Mouse (Mus musculus): Measurements from ENCODE around the gene Akap1.

The Akap1 gene

DNA sequence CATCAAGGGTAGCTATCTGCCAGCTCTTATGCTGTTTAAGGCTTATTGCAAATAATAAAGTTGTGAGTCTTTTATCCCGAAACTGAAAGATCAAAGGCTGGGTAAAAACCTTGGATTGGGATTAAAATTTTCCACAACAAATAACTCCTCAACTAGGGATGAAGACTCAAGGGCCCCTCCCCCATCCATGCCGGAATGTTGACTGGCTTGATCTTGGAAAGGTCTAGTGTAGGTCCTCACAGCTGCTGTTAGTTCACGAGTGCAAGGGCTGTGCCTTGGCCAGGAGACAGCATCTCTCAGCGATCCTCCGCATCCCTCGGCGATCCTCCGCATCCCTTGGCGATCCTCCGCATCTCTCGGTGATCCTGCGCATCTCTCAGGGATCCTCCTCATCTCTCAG lies 13.6 kb upstream of the Akap1 start:
- DNase-seq (ENCODE audit: low spot score): no peak

DNA sequence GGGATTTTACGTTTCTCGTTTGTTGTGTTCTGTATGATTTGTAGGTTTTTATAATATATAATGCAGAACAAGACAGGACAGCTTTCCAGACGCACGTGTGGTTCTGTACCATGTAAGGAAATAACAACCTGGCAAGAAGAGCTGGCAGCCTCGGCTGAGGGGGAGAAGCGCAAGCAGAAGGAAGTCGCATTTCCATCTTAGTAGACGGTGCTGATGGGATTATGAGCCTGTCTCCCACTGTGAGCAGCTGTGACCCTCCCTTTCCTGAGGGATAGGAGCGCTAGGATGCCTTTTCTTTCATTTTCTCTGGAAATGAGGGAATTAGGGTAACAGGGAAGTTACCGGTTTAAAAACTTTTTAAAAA lies 9.3 kb upstream of the Akap1 start:
- no peak for DNase-seq (ENCODE audit: low spot score)

DNA sequence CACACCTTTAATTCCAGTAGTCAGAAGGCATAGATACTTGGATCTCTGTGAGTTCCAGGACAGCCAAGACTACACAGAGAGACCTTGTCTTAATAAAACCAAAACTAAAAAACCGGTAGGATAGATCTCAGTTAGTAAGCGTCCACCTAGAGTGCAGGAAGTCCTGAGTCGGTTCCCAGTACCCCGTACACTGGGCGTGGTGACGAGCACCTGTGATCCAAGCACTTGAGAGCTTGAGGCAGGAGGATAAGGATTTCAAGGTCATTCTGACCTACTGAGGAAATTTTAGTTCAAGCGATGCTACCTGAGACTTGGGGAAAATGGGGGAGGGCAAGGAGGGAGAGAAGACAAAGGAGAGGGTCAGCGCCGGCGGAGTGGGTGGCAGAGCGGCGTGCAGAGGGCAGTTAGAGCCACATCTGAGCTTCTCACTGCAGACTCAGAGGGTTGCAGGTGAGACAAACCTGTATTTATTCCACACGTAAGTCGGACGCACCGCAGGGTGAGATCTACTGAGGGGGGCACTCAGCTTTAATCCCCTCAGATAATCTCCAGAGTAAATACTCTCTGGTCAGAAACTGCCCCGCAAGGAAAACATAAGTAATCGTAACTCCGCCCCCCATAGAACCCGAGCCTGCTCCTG lies 8.8 kb upstream of the Akap1 start:
- no peak for DNase-seq (ENCODE audit: low spot score)

DNA sequence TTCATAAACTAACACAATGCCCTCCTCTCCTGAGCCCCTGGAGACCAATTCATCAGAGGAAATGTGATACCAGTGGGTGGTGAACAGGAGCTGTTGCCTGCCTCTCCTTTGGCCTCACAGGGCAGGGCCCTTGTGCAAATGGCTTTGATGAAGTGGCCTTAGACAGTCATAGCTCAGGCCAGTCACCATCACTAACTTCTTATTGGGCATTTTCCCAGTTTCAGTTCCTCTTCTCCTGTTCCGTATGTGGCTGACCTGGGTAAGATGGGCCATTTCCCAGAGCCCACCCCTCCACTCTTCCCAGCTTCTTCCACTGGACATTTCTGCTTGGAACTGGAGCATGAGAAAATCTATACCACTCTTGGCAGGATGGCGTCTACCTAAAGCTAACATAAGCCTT lies 5.1 kb upstream of the Akap1 start:
- no peak for DNase-seq (ENCODE audit: low spot score)

DNA sequence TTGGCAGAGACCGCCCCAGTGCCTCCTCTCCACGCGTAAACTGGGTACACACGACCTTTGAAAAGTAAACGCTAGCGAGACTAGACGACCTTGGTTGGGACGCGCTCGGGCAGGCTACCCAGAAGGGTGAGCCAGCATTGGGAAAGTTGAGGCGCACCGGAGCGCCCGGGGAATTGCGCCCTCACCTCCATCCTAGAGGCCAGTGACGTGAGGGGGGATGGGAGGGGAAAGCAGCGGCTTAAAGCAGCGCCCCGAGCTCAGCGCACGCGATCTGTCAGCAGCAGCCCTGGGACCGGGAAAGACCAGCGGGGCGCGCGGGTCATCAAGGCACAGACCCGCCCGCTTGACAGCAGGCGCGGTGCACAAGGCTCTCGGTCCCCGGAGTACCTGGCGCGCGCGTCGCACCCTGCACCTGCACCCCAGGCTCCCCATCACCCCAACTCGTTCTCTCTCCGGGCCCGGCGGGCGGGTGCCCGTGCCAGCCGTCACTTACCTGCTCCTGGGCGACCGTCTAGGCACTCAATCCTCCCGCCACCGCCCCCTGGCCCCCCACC lies 405 bp downstream of the Akap1 start:
- DNase-seq (ENCODE audit: low spot score): no peak

DNA sequence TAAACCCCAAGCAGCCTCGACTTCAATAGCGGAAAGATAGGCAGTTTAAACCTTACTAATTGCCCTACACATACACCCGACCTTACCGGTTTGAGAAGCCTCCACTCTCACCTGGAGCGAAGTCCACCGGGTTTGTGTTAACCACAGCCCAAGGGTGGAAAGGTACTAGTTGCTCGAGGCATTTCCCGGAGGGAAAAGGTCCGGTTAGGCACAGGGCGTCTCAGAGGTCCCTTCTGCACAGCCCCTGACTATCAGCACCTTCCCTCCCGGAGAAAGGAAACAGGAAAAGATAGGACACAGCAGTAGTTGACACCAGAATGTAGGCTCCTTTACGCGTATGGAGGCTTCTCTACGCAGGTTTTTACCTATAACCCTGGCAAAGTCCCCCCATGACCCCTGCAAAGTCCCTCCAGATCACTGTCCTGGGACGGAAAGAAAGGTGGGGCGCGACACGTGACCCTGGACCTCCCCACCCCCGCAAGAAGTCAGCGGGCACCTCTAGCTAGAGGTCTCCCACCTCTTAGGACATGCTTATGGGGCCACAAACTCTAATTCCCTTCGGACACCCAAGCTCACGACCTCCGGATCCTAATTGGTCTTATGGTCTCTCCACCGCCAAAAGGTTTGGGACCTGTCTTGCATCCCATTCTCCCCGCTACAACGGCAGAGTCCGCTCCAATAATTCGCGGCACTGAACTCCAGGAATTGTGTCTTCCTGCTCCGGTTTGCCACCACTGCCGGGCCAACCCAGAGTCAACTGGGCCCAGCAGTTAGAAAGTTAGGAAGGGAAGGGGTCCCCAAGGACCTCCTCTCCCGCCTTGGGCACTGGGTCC lies 1.1 kb downstream of the Akap1 start:
- DNase-seq (ENCODE audit: low spot score): no peak

DNA sequence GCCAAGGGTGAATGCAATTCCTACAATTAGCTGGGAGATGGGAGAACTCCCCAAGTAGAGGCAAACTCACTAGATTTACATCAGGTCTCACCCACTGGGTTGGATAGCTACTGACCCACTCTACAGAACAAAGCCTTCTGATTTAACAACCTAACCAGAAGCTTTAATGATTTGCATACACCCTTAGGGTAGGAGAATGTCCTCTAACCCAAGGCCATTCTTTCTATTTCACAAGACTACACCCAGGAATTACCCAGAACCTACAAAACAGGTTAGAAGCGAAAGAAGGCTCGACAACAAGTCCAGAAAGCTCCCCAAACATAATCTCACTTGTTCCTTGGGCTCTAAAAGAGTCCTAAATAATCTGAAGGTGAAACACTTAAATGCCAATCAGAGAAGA lies 2.0 kb downstream of the Akap1 start:
- no peak for DNase-seq (ENCODE audit: low spot score)

DNA sequence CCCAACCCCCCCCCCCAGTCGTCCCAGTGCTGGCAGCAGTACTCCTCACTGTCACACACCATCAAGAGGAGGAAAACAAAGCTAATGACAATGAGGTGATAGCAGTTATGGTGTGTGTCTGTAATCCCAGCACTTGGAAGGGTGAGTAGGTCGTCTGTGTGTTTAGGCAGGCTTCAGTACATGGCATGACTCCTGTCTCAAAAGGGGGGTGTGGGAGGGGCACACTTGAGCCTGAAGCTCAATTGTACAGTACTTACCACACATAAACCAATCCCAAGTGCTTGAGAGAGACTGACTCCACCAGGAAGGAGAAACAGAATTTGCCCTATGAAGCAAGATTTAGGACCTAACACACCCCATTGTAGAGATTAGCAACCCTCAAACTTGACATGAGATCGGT lies 3.3 kb downstream of the Akap1 start:
- DNase-seq (ENCODE audit: low spot score): no peak

DNA sequence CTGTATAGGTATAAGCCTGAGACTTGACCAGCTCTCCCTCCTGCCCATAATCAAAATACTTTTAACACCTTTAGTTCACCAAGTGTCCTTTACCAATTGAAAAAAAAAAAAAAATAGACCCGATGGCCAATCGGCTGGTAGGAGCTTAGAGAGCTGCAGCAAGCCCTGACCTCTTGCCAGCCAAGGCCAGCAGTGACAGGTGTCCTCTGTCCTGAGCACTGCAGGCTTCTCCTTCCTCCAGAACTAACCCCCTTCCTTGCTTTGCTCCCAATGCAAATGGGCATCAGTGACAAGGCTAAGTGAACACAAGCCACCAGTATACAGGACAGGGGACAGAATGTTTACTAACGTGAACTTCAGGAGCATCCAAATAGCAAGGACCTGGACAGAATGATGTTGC lies 3.7 kb downstream of the Akap1 start:
- DNase-seq (ENCODE audit: low spot score): no peak

DNA sequence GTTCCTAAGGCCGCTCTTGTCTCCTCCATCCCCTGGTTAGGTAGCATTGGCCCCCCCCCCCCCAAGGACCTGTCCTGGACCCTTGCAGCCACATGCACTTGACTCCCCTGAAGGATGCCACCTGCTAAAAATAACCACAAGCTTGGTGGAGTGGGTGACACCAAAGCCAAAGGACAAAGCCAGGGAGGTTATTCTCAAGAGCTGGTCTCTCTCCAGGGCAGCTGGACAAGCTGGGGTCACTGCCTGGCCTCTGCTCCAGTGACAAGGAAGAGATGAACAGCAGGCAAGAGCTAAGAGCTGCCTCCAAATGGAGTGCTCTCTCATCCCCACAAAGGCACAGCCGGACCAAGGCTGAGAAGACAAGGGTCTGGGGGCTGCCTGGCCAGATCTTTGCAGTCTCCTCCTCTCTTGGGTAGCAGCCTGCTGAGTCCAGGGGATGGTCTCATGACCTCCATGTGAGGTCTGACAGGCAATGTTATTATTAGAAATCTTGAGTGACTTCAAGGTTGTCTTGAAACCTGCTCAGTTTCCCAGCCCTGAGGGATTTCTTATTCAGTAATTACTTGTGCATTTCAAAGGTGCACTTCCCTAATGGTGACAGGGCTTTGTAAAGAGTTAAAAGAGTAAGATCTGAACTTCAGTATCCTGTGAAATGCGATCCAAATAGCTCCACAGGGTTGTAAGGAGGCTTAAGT lies 6.9 kb downstream of the Akap1 start:
- DNase-seq (ENCODE audit: low spot score): no peak

DNA sequence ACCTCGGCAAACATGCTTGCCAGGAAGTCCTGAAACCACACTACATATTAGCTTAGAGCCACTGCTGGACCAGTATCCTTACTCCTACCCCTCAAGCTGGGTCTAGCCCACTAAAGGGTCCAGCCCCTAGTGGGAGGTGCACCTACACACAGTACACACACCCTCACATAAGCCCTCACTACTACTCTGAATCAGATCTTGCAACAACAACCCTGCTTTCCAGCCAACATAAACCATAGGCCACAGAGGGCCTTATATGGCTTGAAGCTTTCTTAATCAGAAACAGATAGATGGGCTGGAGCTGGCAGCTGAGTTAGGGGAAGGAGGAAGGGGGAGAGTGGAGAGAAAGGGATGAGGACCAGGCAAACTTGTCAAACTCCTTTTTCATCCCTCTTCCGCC lies 8.0 kb downstream of the Akap1 start:
- DNase-seq (ENCODE audit: low spot score): no peak

DNA sequence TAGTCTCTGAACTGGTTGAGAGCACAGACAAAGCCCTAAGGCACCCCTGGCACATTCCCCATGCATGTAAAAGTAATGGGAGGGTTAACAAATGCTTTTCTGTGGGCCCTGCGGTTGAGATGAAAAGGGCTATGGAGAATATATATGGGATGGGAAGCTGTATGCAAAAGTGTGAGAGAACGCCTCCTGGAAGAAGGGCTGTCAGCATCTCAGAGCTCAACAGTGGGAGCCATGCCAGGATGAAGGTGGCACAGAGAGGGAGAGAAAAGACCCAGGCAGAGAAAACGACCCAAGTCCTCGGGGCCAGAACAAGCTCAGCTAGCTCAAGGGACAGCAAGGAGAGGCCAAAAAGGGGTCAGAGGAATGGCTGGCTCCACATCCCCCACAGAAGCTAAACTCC lies 8.6 kb downstream of the Akap1 start:
- no peak for DNase-seq (ENCODE audit: low spot score)

DNA sequence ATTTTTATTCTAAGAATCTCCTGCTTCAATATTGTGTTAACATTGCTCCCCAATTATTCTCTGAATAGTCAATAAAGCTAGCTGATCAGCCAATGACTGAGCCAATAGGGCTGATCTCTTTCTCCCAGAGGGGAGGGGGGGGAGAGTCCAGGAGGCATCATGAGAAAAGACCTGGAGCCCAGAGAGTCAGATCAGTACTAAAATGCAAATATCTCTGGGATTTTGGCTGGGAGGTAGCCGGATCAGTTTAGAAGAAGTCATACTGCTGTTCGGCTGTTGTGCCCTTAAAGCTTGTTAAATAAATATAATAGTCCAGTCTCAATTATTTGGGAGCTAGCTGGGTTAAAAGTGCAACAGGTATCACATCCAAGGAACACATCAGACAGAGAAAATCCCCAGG lies 10.8 kb downstream of the Akap1 start:
- DNase-seq (ENCODE audit: low spot score): no peak

DNA sequence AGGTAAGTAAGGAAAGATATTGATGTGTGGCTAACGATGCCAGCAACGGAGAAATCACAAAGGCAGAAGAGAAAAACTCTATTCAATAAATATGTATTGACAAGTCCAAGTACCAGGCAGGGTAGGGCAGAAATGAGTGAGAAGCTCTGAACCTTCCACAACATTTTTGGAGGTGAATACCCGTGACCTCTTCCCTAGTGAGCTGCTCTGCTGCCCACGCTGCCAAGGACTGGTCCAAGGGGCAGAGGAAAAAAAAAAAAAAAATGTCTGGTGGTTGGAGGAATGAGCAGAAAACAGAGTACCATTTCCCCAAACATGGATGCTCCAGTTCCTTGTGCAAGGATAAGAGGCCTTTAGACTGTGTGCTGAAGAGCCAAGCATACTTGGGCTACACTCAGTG lies 11.6 kb downstream of the Akap1 start:
- no peak for DNase-seq (ENCODE audit: low spot score)

DNA sequence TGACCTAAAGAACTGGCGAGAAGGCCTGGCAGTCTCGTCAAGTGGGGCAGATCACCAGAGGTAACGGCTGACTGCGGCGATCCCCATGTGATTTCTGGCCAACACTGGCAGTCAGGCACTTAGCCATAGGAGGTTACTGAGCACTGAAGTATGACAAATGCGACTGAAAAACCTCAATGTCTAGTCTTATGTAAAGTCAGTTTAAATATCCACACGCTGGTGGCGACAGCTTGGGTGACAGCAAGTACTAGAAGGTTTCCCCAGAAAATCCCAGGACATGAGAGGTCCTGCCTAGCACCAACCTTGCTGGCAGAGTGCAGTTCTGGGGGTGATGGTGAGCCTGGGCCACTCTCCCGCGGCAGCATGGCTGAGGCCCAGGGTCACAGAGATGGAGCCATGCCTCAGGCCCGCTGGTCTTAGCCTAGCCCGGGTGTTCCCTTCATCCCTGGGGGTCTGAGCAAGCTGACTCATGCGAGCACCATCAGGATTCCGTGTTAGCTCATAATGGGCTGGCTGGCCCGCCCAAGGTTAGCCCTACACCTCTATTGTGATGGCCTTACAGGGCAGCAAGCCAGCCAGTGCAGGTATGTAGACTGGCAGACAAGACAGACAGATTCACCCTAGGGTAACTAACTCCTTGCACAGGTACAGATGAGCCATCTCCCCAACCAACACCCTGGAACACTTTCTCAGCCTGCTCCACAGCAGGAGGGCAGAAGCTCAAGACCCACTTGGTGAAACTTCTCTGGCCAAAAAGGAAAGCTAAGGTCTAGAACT lies 13.1 kb downstream of the Akap1 start:
- DNase-seq (ENCODE audit: low spot score): no peak

DNA sequence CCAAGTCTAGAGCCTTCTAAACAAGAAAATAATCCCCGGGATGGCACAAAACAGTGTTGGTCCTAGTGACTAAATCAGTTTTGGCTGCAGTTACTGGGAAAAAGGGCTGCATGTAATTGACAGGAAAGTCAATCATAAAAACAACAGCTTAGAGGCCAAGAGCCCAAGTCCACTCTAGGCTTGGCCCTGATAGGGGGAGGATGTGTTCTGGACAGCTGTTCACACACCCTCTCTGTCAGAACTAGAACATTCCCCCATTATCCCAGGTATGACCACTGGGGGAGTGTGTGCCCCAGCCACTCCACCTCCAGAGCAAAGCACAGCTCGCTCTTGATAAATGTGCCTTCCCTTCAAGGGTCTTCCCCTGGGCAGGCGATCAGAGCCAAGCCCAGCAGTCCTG lies 14.7 kb downstream of the Akap1 start:
- no peak for DNase-seq (ENCODE audit: low spot score)

DNA sequence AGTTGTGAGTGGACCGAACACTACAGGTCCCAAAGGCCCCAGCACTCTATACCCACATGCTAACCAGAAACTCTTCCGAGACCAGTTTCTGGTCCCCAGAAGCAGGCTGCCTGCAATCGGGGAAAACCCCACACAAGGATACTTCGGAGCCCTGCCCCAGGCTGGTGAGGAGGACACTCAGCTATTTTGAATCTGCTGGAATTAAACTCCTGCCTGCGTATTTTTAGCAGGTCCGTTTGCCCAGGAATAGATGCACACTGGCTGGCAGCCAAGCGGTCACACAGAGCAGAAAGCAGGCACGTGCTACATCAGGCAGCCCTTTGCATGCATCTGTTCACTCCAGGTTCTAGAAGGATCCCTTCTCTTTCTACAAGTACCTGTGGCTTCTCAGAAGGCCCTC lies 15.1 kb downstream of the Akap1 start:
- no peak for DNase-seq (ENCODE audit: low spot score)

DNA sequence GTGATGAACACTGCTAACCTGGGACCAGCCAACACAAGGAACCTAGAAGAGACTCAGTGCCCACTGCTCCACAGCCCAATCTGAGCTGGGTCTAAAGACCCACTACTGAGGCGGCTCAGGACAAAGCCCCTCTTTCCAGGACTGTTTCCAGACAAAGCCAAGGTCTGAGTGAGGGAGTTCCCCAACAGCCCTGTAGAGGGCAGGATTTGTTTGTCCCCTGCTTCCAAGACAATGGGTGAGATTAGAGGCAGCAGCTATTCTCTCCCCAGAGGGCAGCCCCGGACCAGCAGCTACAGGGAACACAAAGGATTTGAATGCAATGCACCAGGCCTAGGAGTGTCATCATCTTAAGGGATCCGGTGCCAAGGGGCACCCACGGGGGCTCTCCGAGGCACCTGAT lies 15.8 kb downstream of the Akap1 start:
- DNase-seq (ENCODE audit: low spot score): no peak

DNA sequence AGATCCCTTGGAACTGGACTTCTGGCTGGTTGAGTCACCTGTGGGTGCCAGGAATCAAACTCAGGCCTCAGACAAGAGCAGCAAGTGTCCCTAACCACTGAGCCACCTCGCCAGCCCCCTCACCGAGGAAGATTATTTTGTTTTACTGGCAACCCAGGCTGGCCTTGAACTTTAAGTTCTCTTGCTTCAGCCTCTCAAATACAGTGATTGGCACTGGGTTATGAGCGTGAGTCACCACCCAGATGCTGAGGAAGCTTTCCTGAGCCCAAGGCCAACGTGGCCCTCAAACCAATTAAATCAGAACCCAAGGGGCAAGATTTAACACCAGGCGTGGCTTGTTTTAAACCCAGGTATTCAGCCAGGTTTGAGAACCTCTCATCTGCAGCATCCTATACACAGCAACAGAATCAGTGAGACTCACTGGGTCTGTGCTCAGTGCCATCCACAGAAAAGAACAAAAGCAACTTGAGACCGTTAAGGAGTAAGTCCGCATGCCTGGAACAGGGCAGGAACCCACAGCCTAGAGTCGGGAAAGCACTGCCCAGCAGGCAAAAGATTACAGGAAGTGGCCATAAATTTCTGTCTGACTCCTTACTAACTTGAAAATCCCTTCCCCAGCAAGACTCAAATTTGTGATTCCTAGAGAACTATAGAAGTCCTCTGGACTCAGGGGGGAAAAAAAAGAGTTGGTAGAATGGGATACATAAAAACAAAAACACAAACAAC lies 16.9 kb downstream of the Akap1 start:
- DNase-seq (ENCODE audit: low spot score): no peak

DNA sequence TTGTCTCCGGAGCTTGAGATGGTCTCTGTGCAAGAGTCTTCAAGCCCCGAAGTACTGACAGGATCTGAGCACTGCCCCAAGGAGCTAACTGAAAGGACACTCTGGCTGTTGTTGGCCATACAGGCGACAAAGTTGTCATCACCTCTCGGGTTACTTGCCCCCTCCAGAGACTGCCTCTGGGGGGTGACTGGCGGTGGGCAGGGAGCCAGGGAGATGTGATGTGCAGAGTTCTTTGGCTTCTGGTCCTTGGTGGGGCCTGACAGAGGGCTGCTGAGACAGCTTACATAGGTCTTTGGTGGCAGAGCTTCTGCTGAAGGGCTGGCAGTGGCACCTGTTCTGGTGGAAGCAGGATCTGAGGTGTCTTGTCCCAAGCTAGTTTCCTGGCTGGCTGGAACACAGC lies 20.0 kb downstream of the Akap1 start:
- DNase-seq (ENCODE audit: low spot score): no peak

DNA sequence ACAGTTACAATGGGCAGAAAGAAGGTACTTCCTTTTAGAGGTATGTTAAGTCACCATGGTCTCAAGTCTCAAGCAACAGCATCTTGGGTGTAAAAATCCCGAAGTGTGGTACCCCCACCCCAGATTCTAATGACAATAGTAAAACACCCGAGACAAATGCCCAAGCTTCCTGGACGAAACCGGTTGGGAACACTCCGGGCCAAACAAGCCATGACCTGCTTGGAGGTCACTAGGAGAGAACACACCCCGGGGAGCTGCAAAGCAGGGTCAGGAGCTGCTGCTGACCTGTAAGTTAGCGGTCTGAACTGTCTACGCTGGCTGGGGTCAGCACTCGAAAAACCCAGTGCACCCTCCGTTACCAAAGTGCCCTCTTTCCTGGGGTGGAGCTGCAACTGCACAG lies 21.1 kb downstream of the Akap1 start:
- no peak for DNase-seq (ENCODE audit: low spot score)

Measured in urinary bladder, postnatal 10 days (tissue).